Mouse (Mus musculus): ENCODE results near the gene Fyn. TPM values are rescaled to one million over a fixed set of nuclear protein-coding genes. Genes with fewer than 3 reads are reported as not detected.

Gene Fyn
- polyA plus RNA-seq (2014; fragmentation: Illumina TruSeq; extraction: RNeasy Lipid Tissue Mini Kit (QIAGEN cat#74804); ENCODE audit: low replicate concordance), result 15.6 TPM

DNA sequence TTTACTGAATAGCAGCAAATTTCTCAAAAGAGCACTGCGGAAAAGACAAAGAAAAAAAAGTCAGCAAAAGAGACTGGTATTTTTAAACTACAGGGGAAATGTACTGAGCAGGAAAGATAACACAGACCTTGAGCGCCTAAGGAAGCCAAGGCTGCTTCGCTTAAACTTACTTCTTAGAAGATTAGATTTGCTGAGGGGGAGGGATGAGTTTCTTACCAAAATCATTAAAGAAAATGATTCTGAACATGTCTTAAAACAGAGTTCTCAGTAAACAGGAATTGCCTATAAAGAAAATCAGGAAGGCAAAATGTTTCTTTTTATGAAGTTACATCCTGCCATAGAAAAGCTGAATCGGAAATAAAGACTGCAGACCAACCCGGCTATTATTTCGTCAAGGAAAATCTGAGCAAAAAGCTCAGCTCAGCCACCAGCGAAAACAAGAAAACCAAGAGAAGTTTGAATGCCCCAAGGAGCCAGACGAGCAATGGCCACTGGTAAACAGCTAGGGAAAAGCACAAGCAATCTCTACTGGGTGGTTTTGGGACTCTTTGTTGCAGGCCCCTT lies at the start of gene Fyn:
Gene Fyn, plus strand, starts transcription at position 284 of the 564 bp plus-strand sequence.

DNA sequence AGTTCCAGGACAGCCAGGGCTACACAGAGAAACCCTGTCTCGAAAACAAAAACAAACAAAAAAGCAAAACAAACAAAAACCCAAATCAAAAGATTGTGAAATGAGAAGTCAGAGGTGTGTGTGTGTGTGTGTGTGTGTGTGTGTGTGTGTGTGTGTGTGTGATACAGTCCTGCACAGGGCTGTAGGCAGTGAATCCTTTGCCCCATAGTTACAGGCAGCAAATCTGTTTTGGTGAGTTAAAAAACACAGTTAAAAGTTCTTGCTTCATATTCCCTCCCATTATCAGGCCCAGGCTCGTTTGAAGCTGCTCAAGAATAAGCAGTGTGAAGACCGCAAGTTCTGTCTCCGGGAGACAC lies 244.0 kb downstream of the Fyn start, which contains the start of gene Traf3ip2:
Gene Traf3ip2, plus strand, starts transcription at position 302 of the 356 bp plus-strand sequence.

Other genes with a start within 250 kb of the Fyn start
- gene Fam229b, start 234.9 kb upstream of the Fyn start, polyA plus RNA-seq (2014; fragmentation: Illumina TruSeq; extraction: RNeasy Lipid Tissue Mini Kit (QIAGEN cat#74804); ENCODE audit: low replicate concordance), result 1.2 TPM
- gene Tube1, start 234.9 kb upstream of the Fyn start, polyA plus RNA-seq (2014; fragmentation: Illumina TruSeq; extraction: RNeasy Lipid Tissue Mini Kit (QIAGEN cat#74804); ENCODE audit: low replicate concordance), result 3.2 TPM
- not detected for gene Ccn6, start 205.1 kb upstream of the Fyn start, polyA plus RNA-seq (2014; fragmentation: Illumina TruSeq; extraction: RNeasy Lipid Tissue Mini Kit (QIAGEN cat#74804); ENCODE audit: low replicate concordance)
- 20.4 TPM for gene Traf3ip2, start 244.1 kb downstream of the Fyn start, polyA plus RNA-seq (2014; fragmentation: Illumina TruSeq; extraction: RNeasy Lipid Tissue Mini Kit (QIAGEN cat#74804); ENCODE audit: low replicate concordance)

All from small intestine, adult 10 weeks (tissue).